Mouse (Mus musculus) neutrophil, adult 65 days (primary cell): Measurements from ENCODE around the gene Vdac2. TPM values are rescaled to one million over a fixed set of nuclear protein-coding genes. Genes with fewer than 3 reads are reported as not detected.

Experiments
- total RNA-seq: library from RNA; stranded (reverse); gene quantifications from 2 replicates; pipeline ENCODE4 v1.2.4, GENCODE M21; 2023

The Vdac2 gene
- 218 and 243 TPM in 2 replicates for total RNA-seq

GRCm38 (mm10) chr14:21824938-21825337 is at the start of gene Vdac2:
TSS of gene Vdac2 (plus strand) at chr14:21825238.

GRCm38 (mm10) chr14:21848166-21849154 is 23.4 kb downstream of the Vdac2 start, which contains the start of gene Comtd1:
TSS of gene Comtd1 (minus strand) at chr14:21848977.

Other genes starting within 250 kb of the Vdac2 start
- not detected in 2 replicates for gene Dupd1, start 110.7 kb upstream of the Vdac2 start, total RNA-seq
- gene Samd8, start 74.7 kb upstream of the Vdac2 start, total RNA-seq, result 48.1 and 67.4 TPM in 2 replicates
- not detected in 2 replicates for gene Dusp13, start 74.1 kb upstream of the Vdac2 start, total RNA-seq
- gene Comtd1, start 23.7 kb downstream of the Vdac2 start, total RNA-seq, result 28.7 and 44.6 TPM in 2 replicates
- 3.7 and 4.2 TPM in 2 replicates for gene Zfp503, start 164.4 kb downstream of the Vdac2 start, total RNA-seq
- gene Lrmda, start 194.5 kb downstream of the Vdac2 start, total RNA-seq, result 12.5 and 17.3 TPM in 2 replicates